In genomic region chr8:78564200-78564599, GRCm38 (mm10) we compare ENCODE assay signal across 15 mouse cellular contexts.
"Had no signal": no experiment of that assay in that cellular context is flagged by ENCODE, and none has a peak within 500 bp of the region (broad histone marks: within the 10 kb centered on the region; RNA-seq: fewer than 3 reads in every experiment).

No protein-coding gene starts in this region.

- H3K4me1 ChIP-seq: liver, embryonic 13.5 days had no signal

- H3K27ac ChIP-seq: kidney, postnatal 0 days; limb, embryonic 13.5 days; liver, embryonic 13.5 days; stomach, postnatal 0 days had no signal

- H3K4me2 ChIP-seq: limb, embryonic 13.5 days; liver, embryonic 13.5 days; midbrain, embryonic 11.5 days had no signal

- H3K9ac ChIP-seq: limb, embryonic 13.5 days; liver, embryonic 13.5 days had no signal

- H3K9me3 ChIP-seq: liver, embryonic 13.5 days had no signal

- DNase-seq: kidney, adult 2 months; kidney, postnatal 4 days; left cerebral cortex, postnatal 4 days; liver, embryonic 13.5 days; lung, postnatal 10 days; lung, postnatal 4 days; midbrain, embryonic 14.5 days; thymus, adult 2 months; thymus, postnatal 14 days; thymus, postnatal 4 days had no signal

- ATAC-seq: intestine, postnatal 0 days had no signal

- H3K4me3 ChIP-seq: limb, embryonic 13.5 days; liver, embryonic 13.5 days had no signal

- H3K27me3 ChIP-seq: limb, embryonic 13.5 days; liver, embryonic 13.5 days had no signal
